Mouse (Mus musculus) adrenal gland, adult 2 months (tissue): Measurements from ENCODE around the gene Rnf166. TPM values are rescaled to one million over a fixed set of nuclear protein-coding genes. Genes with fewer than 3 reads are reported as not detected.

Experiments
- DNase-seq: peaks from one replicate; pipeline ENCODE4 v3.0.0; 2021
- long read RNA-seq: library from polyadenylated mRNA; stranded (forward); transcript quantifications from one replicate; pipeline ENCODE4 v2.0.0, GENCODE M21; 2021
- polyA plus RNA-seq: library from polyadenylated mRNA; depleted of rRNA; stranded (reverse); fragments of >200 nt; gene quantifications from 2 replicates; pipeline ENCODE4 v1.2.3, GENCODE M21; 2012; rRNA removed
- total RNA-seq, 2 experiments: library from RNA; stranded (reverse); gene quantifications; 2 replicates each; pipeline ENCODE4 v1.2.3; 2021

Gene Rnf166
- total RNA-seq (10 to 100 TPM; 42.8 to 83.8 TPM), polyA plus RNA-seq (132 and 157 TPM in 2 replicates)
- long read RNA-seq, transcript Rnf166-201 (6 exons, 1,783 nt) = major isoform, 59 of 75 reads
- long read RNA-seq, partial matches to known transcripts = 10 of 75 reads
- long read RNA-seq, other reads (novel, unspliced or antisense) = 6 of 75 reads

- peak; percentile 96 for DNase-seq
These were observed at the start of gene Rnf166, which contains the start of gene Ctu2 for GRCm38 (mm10) chr8:122475580-122476320. Gene Rnf166, minus strand, starts transcription at chr8:122476064. Gene Ctu2, plus strand, starts transcription at chr8:122476143.

- no peak for DNase-seq
These were observed 49.1 kb upstream of the Rnf166 start for GRCm38 (mm10) chr8:122525004-122525403.

- DNase-seq = peak; percentile 32
These were observed 48.6 kb upstream of the Rnf166 start for GRCm38 (mm10) chr8:122524506-122524905.

GRCm38 (mm10) chr8:122523652-122524360 is 47.9 kb upstream of the Rnf166 start:
- DNase-seq = no peak

- DNase-seq = peak; percentile 72
These were observed 47.2 kb upstream of the Rnf166 start for GRCm38 (mm10) chr8:122522796-122523651.

- no peak for DNase-seq
These were observed 44.7 kb upstream of the Rnf166 start for GRCm38 (mm10) chr8:122520611-122521010.

- DNase-seq = peak; percentile 44
These were observed 41.8 kb upstream of the Rnf166 start for GRCm38 (mm10) chr8:122517541-122518190.

- no peak for DNase-seq
These were observed 39.8 kb upstream of the Rnf166 start for GRCm38 (mm10) chr8:122515699-122516098.

- no peak for DNase-seq
These were observed 36.5 kb upstream of the Rnf166 start for GRCm38 (mm10) chr8:122512392-122512791.

GRCm38 (mm10) chr8:122511552-122511951 is 35.7 kb upstream of the Rnf166 start:
- DNase-seq = no peak

- peak; percentile 73 for DNase-seq
These were observed 25.0 kb upstream of the Rnf166 start for GRCm38 (mm10) chr8:122500856-122501255.

- no peak for DNase-seq
These were observed 22.0 kb upstream of the Rnf166 start for GRCm38 (mm10) chr8:122497912-122498311.

- peak; percentile 26 for DNase-seq
These were observed 21.3 kb upstream of the Rnf166 start for GRCm38 (mm10) chr8:122497016-122497734.

- no peak for DNase-seq
These were observed 12.5 kb upstream of the Rnf166 start for GRCm38 (mm10) chr8:122488387-122488786.

- no peak for DNase-seq
These were observed 9.0 kb upstream of the Rnf166 start for GRCm38 (mm10) chr8:122484831-122485230.

- no peak for DNase-seq
These were observed 8.0 kb upstream of the Rnf166 start for GRCm38 (mm10) chr8:122483877-122484276.

GRCm38 (mm10) chr8:122482448-122482847 is 6.6 kb upstream of the Rnf166 start:
- no peak for DNase-seq

- DNase-seq = peak; percentile 79
These were observed 808 bp downstream of the Rnf166 start for GRCm38 (mm10) chr8:122474951-122475560.

GRCm38 (mm10) chr8:122473911-122474421 is 1.9 kb downstream of the Rnf166 start:
- DNase-seq = no peak

- DNase-seq = no peak
These were observed 5.2 kb downstream of the Rnf166 start for GRCm38 (mm10) chr8:122470691-122471090.
